Comparison of ENCODE assay signal across 19 mouse cellular contexts in the genomic region with DNA sequence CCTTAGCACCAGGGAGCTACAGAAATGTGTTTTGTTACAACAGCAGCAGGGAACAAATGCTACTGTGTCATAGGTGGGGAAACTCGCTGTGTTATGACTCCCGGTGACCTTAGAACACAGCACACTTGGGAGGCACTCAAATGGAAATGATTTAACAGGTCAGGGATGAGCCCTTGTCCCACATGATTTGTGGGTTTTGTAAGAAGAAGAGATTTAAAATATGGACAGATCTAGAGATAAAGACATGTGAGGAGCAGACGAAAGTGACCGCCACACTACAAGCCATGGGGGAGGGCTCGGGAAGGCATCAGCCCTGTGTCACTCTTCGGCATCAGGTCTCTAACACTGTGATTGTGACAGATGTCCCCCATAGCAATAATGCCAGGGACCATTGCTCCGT.
DNase-seq lines count a peak whose midpoint lies in the region; ATAC-seq lines count a peak whose summit lies in the region.
"Had no signal": no experiment of that assay in that cellular context is flagged by ENCODE, and none has a peak within 500 bp of the region (broad histone marks: within the 10 kb centered on the region; RNA-seq: fewer than 3 reads in every experiment).

No protein-coding gene starts in this region.

- no peak overlapping the region for H3K27ac ChIP-seq in heart, embryonic 12.5 days (ENCODE audit: poor library complexity, severe bottlenecking)
- H3K27ac ChIP-seq: embryonic facial prominence, embryonic 13.5 days; forebrain, embryonic 12.5 days; heart, embryonic 10.5 days; heart, embryonic 15.5 days; hindbrain, embryonic 13.5 days; hindbrain, postnatal 0 days had no signal

- no peaks in the 10 kb centered on the region for H3K9me3 ChIP-seq in heart, embryonic 12.5 days (replicated peaks)
- H3K9me3 ChIP-seq: embryonic facial prominence, embryonic 13.5 days; forebrain, embryonic 12.5 days; heart, embryonic 10.5 days; heart, embryonic 15.5 days; hindbrain, embryonic 13.5 days had no signal

- H3K27me3 ChIP-seq in heart, embryonic 12.5 days (replicated peaks): no peaks in the 10 kb centered on the region
- H3K27me3 ChIP-seq: CH12.LX; embryonic facial prominence, embryonic 13.5 days; forebrain, embryonic 12.5 days; heart, embryonic 15.5 days; hindbrain, embryonic 13.5 days; Patski had no signal

- 81% methylated on average over 7 of the region's 7 CpGs for WGBS in heart, embryonic 12.5 days

- no peak overlapping the region for H3K4me2 ChIP-seq in heart, embryonic 12.5 days
- H3K4me2 ChIP-seq: embryonic facial prominence, embryonic 13.5 days; forebrain, embryonic 12.5 days; heart, embryonic 15.5 days; hindbrain, embryonic 13.5 days had no signal

- ATAC-seq in heart, embryonic 12.5 days (ENCODE audit: insufficient number of reproducible peaks, low FRiP score): no peak
- ATAC-seq: activated CD4-positive, CD25-positive, alpha-beta regulatory T cell, adult 4 months; forebrain, embryonic 16.5 days; hindbrain, postnatal 0 days; Patski had no signal

- DNase-seq in heart, adult 11 months: peak; percentile 54
- peak; percentile 62 for DNase-seq in adrenal gland, adult 2 months
- peak; percentile 29 for DNase-seq in adrenal gland, postnatal 10 days
- peak; percentile 26 for DNase-seq in mesoderm, embryonic 11.5 days (ENCODE audit: low read depth, low spot score)
- no peak for DNase-seq in thymus, postnatal 10 days (ENCODE audit: low spot score in 2 of 2)
- DNase-seq: cerebellum, adult 18-20 months; cerebellum, adult 9-11 months; cerebellum, postnatal 36 days had no signal

- no peak overlapping the region for H3K4me3 ChIP-seq in heart, embryonic 12.5 days
- H3K4me3 ChIP-seq: embryonic facial prominence, embryonic 13.5 days; forebrain, embryonic 12.5 days; heart, embryonic 10.5 days; heart, embryonic 15.5 days; hindbrain, embryonic 13.5 days had no signal

- no peaks in the 10 kb centered on the region for H3K36me3 ChIP-seq in heart, embryonic 12.5 days
- H3K36me3 ChIP-seq: embryonic facial prominence, embryonic 13.5 days; forebrain, embryonic 12.5 days; heart, embryonic 10.5 days; heart, embryonic 15.5 days; hindbrain, embryonic 13.5 days had no signal

- no peak overlapping the region for H3K9ac ChIP-seq in heart, embryonic 12.5 days
- H3K9ac ChIP-seq: embryonic facial prominence, embryonic 13.5 days; forebrain, embryonic 12.5 days; heart, embryonic 15.5 days; hindbrain, embryonic 13.5 days had no signal

- peaks cover 8% of the 10 kb centered on the region for H3K4me1 ChIP-seq in heart, embryonic 12.5 days (replicated peaks)
- H3K4me1 ChIP-seq: forebrain, embryonic 12.5 days had no signal

Comparison
In these comparisons a context has a peak if more than half of its experiments do, and no peak if none do; other contexts are left out.
1. DNase-seq: peak in heart, adult 11 months (single experiment), adrenal gland, adult 2 months (single experiment), adrenal gland, postnatal 10 days (single experiment) and mesoderm, embryonic 11.5 days (single experiment); none in thymus, postnatal 10 days (0 of 2).